Mouse (Mus musculus): ENCODE measurements around the gene Shb. TPM values are rescaled to one million over a fixed set of nuclear protein-coding genes. Genes with fewer than 3 reads are reported as not detected.
A peak's percentile ranks its signal among the peaks of the same experiment; 100 is the strongest.

Shb gene
- 2.5 and 3.2 TPM in 2 replicates for polyA plus RNA-seq (2015; fragmentation: Nextera tagmentation; extraction: Ambion mirVana)

DNA sequence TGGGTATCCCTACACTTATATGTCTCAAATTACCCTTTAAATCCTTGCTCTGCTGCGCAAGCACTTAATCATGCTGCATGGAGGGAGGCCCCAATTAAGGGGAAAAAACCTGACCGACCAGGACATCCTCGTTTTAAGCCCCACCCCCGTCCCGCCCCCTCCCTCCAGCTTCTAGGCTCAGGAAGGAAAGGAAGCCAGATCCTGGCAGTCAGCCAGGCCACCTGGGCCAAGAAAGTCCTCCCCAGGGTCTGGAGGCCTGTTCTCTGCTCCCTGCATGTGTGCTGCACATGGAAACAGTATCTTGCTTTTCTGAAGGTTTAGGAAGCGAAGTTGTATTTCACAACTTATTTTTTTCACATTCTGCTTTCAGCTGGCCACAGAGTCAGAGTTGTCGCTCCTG, at the start of gene Shb:
Gene Shb, minus strand, starts transcription at position 96 of the 400 bp plus-strand sequence.
- ATAC-seq (no peak), DNase-seq (peak; percentile 77)
- H3K4me3 ChIP-seq (ENCODE audit: low read depth, low read length): peak within 1 kb of the TSS; percentile 86
- H3K9me3 ChIP-seq (ENCODE audit: low read length): no peaks in the 10 kb centered on the region
- 13% methylated on average over 7 of the region's 7 CpGs for WGBS (ENCODE audit: insufficient replicate concordance)
- peak within 1 kb of the TSS; percentile 99 for H3K4me2 ChIP-seq (ENCODE audit: low read depth, low read length)
- peak; percentile 24; the same call in 1 of the 2 replicates for TF ChIP-seq EP300 (IDR thresholded peaks at IDR 0.05; ENCODE audit: low read depth)
- no peak for TF ChIP-seq CTCF (IDR thresholded peaks at IDR 0.05; ENCODE audit: low read depth)
- no peaks in the 10 kb centered on the region for H3K36me3 ChIP-seq (replicated peaks; ENCODE audit: insufficient read depth, low read length)
- H3K9ac ChIP-seq (replicated peaks): peak within 1 kb of the TSS; percentile 70
- H3K4me1 ChIP-seq (ENCODE audit: insufficient read depth): peaks cover 40% of the 10 kb centered on the region
- peaks cover 22% of the 10 kb centered on the region for H3K27me3 ChIP-seq (ENCODE audit: insufficient read depth, low read length)
- H3K27ac ChIP-seq (ENCODE audit: low read depth): peak within 1 kb of the TSS; percentile 99

DNA sequence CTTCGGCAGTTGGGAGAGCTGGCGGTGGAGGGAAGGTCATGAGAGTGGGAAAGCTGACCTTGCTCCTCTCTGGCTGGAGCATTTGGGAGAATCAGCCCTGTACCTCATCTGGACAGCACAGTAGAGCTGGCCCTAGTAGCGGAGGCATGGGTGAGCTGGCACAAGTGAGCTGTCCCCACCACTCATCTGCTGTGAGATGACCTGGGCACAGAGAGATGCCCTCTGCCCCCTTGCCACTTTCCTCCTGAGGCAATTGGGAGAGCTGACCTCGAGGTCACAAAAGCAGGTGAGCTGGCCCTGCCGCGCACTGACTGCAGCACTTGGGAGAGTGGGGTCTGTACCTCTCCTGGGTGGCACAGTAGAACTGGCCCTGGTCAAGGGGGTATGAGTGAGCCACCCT, 48.8 kb upstream of the Shb start:
- H3K36me3 ChIP-seq (replicated peaks; ENCODE audit: insufficient read depth, low read length): no peaks in the 10 kb centered on the region
- H3K4me1 ChIP-seq (ENCODE audit: insufficient read depth): peaks cover 5% of the 10 kb centered on the region
- no peak overlapping the region for H3K9ac ChIP-seq (replicated peaks)
- no peak overlapping the region for H3K27ac ChIP-seq (ENCODE audit: low read depth)
- 69% methylated on average over 5 of the region's 6 CpGs for WGBS (ENCODE audit: insufficient replicate concordance)
- H3K4me3 ChIP-seq (ENCODE audit: low read depth, low read length): no peak overlapping the region
- no peaks in the 10 kb centered on the region for H3K9me3 ChIP-seq (ENCODE audit: low read length)
- TF ChIP-seq CTCF (IDR thresholded peaks at IDR 0.05; ENCODE audit: low read depth): no peak
- TF ChIP-seq EP300 (IDR thresholded peaks at IDR 0.05; ENCODE audit: low read depth): no peak
- ATAC-seq (no peak), DNase-seq (no peak)
- H3K27me3 ChIP-seq (ENCODE audit: insufficient read depth, low read length): no peaks in the 10 kb centered on the region
- no peak overlapping the region for H3K4me2 ChIP-seq (ENCODE audit: low read depth, low read length)

DNA sequence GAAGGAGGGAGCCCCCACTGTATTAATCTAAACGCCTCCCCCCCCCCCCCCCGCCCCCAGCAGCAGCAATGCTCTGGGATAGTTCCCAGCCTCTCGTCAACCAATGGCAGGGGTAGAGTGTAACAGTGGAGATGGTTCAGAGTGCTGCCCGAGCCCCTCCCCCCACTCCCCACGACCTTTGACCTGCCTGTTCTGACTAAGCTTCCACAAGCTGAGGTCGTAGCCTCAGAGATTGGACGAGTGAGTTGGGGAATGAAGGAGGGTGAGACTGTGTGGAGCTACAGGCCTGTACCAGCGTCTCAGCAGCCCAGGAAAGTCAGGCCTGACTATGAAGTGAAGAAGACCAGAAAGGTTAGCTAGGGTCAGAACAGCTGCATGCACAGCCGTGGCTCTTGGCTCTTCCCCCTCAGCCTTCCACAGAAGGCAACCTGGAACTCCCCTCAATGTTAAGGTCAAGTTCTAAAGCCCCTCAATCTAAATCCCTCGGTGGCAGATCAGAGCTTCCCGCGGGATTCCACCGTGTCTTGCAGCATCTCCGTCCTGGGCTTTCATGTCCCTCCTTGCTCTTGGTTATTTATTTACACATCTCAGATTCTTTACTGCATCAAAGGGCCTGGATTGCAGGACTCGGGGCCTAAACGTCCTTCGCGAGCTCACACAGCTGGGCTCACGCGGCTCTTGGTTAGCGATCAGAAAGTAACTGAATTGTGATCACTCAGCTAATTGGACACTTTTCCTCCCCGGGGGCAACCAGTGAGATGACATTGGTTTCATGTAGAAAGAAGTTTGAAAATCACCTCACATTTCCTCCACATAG, 46.5 kb upstream of the Shb start:
- no peak overlapping the region for H3K9ac ChIP-seq (replicated peaks)
- no peak overlapping the region for H3K4me3 ChIP-seq (ENCODE audit: low read depth, low read length)
- DNase-seq (peak; percentile 65), ATAC-seq (peak; percentile 84)
- no peak overlapping the region for H3K27ac ChIP-seq (ENCODE audit: low read depth)
- H3K9me3 ChIP-seq (ENCODE audit: low read length): no peaks in the 10 kb centered on the region
- TF ChIP-seq CTCF (IDR thresholded peaks at IDR 0.05; ENCODE audit: low read depth): no peak
- no peak for TF ChIP-seq EP300 (IDR thresholded peaks at IDR 0.05; ENCODE audit: low read depth)
- H3K27me3 ChIP-seq (ENCODE audit: insufficient read depth, low read length): no peaks in the 10 kb centered on the region
- H3K4me2 ChIP-seq (ENCODE audit: low read depth, low read length): no peak overlapping the region
- H3K4me1 ChIP-seq (ENCODE audit: insufficient read depth): peaks cover 5% of the 10 kb centered on the region
- no peaks in the 10 kb centered on the region for H3K36me3 ChIP-seq (replicated peaks; ENCODE audit: insufficient read depth, low read length)
- WGBS (ENCODE audit: insufficient replicate concordance): 47% methylated on average over 20 of the region's 22 CpGs

DNA sequence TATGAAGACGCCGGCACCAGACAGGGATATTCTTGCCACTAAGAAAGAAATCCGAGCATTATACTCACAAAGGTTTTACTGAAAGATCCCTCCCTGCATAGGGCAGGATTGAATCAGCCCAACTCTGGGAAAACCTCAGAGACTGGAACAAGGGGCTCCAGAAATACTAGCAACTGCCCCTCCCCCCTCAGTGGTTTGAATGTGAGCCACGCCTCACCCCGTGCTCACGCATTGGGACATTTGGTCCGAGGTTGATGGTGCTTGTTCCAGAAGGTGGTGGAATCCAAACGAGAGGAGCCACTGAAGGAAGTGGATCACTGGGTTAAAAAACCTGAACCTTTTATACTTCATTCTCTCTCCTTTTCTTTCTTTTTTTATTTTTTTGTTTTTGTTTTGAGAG, 45.4 kb upstream of the Shb start:
- peaks cover 5% of the 10 kb centered on the region for H3K4me1 ChIP-seq (ENCODE audit: insufficient read depth)
- no peak for DNase-seq
- no peaks in the 10 kb centered on the region for H3K9me3 ChIP-seq (ENCODE audit: low read length)
- H3K27ac ChIP-seq (ENCODE audit: low read depth): no peak overlapping the region
- no peaks in the 10 kb centered on the region for H3K27me3 ChIP-seq (ENCODE audit: insufficient read depth, low read length)
- no peak for ATAC-seq
- H3K36me3 ChIP-seq (replicated peaks; ENCODE audit: insufficient read depth, low read length): no peaks in the 10 kb centered on the region
- WGBS (ENCODE audit: insufficient replicate concordance): 65% methylated on average over 8 of the region's 8 CpGs
- no peak overlapping the region for H3K9ac ChIP-seq (replicated peaks)
- TF ChIP-seq EP300 (IDR thresholded peaks at IDR 0.05; ENCODE audit: low read depth) (no peak), CTCF (IDR thresholded peaks at IDR 0.05; ENCODE audit: low read depth) (no peak)
- no peak overlapping the region for H3K4me2 ChIP-seq (ENCODE audit: low read depth, low read length)
- no peak overlapping the region for H3K4me3 ChIP-seq (ENCODE audit: low read depth, low read length)

DNA sequence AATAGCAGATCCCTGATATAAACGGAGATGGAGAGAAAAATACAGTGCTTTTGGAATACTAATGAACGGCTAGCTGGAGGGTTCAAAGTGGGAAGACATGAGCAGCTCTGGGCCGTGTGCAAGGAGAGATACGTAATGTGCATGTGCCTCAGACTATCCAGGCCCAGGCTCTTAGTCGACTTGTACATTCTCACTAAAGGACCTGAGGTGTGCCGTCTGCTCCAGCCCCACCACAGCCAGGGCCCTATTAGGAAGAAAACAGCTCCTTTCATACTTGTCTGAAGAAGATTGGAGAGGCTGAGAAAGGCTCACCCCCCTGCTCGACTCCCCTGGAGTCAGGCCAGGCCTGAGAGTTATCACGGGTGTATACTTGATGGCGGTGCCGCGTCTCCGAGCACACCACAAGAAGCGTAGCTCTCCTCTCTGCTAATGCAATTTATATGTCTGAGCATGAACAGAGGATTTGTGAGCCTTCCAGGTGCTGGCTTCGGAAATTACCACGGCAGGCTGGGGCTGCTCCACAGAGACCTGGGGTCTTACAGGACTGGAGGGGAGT, 42.4 kb upstream of the Shb start:
- H3K4me1 ChIP-seq (ENCODE audit: insufficient read depth): peaks cover 5% of the 10 kb centered on the region
- DNase-seq (no peak), ATAC-seq (no peak)
- H3K9ac ChIP-seq (replicated peaks): no peak overlapping the region
- H3K27ac ChIP-seq (ENCODE audit: low read depth): no peak overlapping the region
- H3K27me3 ChIP-seq (ENCODE audit: insufficient read depth, low read length): no peaks in the 10 kb centered on the region
- H3K4me2 ChIP-seq (ENCODE audit: low read depth, low read length): no peak overlapping the region
- 77% methylated on average over 15 of the region's 15 CpGs for WGBS (ENCODE audit: insufficient replicate concordance)
- no peak overlapping the region for H3K4me3 ChIP-seq (ENCODE audit: low read depth, low read length)
- no peak for TF ChIP-seq CTCF (IDR thresholded peaks at IDR 0.05; ENCODE audit: low read depth)
- no peak for TF ChIP-seq EP300 (IDR thresholded peaks at IDR 0.05; ENCODE audit: low read depth)
- no peaks in the 10 kb centered on the region for H3K9me3 ChIP-seq (ENCODE audit: low read length)
- no peaks in the 10 kb centered on the region for H3K36me3 ChIP-seq (replicated peaks; ENCODE audit: insufficient read depth, low read length)

DNA sequence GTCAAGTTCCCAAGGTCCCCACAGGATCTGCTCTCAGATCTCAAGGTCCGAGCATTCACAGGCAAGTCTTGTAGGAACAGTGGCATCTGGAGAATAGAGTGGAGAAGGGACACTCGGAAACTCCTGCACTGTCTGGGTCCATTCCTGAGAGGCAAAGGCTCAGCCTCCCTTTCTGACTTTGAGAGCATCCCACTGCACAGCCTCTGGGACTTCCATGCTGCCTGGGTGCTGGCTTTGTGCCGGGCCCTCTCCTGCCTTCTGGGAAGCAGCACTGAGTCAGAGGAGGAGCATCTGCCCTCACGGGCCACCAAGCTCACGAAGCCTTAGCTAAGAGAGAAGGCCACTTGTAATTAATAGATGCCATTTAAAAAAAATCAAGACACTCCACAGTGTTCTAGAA, 37.3 kb upstream of the Shb start:
- Histone ChIP-seq H3K4me3 (ENCODE audit: low read depth, low read length) (no peak overlapping the region), H3K9ac (replicated peaks) (no peak overlapping the region), H3K27me3 (ENCODE audit: insufficient read depth, low read length) (no peaks in the 10 kb centered on the region), H3K9me3 (ENCODE audit: low read length) (no peaks in the 10 kb centered on the region), H3K27ac (ENCODE audit: low read depth) (no peak overlapping the region), H3K4me1 (ENCODE audit: insufficient read depth) (no peaks in the 10 kb centered on the region), H3K36me3 (replicated peaks; ENCODE audit: insufficient read depth, low read length) (no peaks in the 10 kb centered on the region), H3K4me2 (ENCODE audit: low read depth, low read length) (no peak overlapping the region)
- 69% methylated on average over 5 of the region's 5 CpGs for WGBS (ENCODE audit: insufficient replicate concordance)
- DNase-seq (no peak), ATAC-seq (no peak)
- TF ChIP-seq CTCF (IDR thresholded peaks at IDR 0.05; ENCODE audit: low read depth) (no peak), EP300 (IDR thresholded peaks at IDR 0.05; ENCODE audit: low read depth) (no peak)

Data from liver, postnatal 0 days (tissue).